Mouse (Mus musculus): ENCODE results near the gene Gm5426. TPM values are rescaled to one million over a fixed set of nuclear protein-coding genes. Genes with fewer than 3 reads are reported as not detected.
"Not testable (repeated sequence)": the region's sequence is repeated elsewhere in the genome, so short reads cannot be mapped to it uniquely, and the experiment has no call there.

The Gm5426 gene
- polyA plus RNA-seq (2015; fragmentation: Nextera tagmentation; extraction: Ambion mirVana) = not detected in 2 replicates

DNA sequence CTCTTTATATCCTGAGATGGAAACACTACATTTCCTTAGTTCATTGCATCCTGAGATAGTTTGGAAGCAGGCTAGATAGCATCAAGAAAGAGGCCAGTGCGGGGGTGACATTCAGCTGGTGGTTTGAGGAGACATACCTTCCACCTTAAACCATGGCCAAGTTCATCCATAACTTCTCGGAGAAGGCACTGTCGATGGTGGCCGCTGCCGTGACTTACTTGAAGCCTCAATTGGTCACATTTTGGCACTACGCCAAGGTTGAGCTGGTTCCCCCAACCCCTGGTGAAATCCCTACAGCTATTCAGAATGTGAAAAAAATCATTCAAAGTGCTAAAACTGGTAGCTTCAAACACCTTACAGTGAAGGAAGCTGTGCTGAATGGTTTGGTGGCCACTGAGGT lies at the start of gene Gm5426:
Gene Gm5426, plus strand, starts transcription at position 153 of the 400 bp plus-strand sequence.
- not testable (repeated sequence) for H3K4me3 ChIP-seq; H3K4me2 ChIP-seq; H3K27ac ChIP-seq; H3K27me3 ChIP-seq; ATAC-seq (ENCODE audit: borderline replicate concordance, extremely low read depth, low FRiP score, low TSS enrichment); H3K9me3 ChIP-seq; H3K36me3 ChIP-seq; H3K9ac ChIP-seq; H3K4me1 ChIP-seq
- WGBS = 88% methylated on average over 6 of the region's 6 CpGs

DNA sequence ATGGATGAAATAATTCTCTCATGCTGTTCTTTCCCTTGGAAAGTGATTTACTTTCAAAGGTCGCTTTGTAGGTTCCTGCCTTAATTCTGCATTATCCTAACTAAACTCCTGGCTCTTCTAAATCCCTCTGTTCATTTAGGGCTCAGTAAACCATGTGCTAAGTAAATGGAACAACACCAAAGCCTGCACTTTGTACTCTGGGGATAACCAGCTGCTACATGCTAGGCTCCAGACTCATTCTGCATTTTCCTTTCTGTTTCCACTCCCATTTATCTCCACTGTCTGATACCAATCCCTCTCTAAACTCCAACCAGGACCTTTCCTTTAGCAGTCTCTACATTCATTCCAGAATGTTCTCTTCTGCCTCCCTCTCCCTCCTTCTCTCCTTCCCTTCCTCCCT lies 46.7 kb upstream of the Gm5426 start:
- ATAC-seq (ENCODE audit: borderline replicate concordance, extremely low read depth, low FRiP score, low TSS enrichment) = no peak
- Histone ChIP-seq H3K4me3 (no peak overlapping the region), H3K27me3 (no peaks in the 10 kb centered on the region), H3K4me1 (no peaks in the 10 kb centered on the region), H3K9me3 (no peaks in the 10 kb centered on the region), H3K36me3 (no peaks in the 10 kb centered on the region), H3K9ac (no peak overlapping the region), H3K4me2 (no peak overlapping the region), H3K27ac (no peak overlapping the region)
- 79% methylated on average over 1 of the region's 1 CpGs for WGBS

DNA sequence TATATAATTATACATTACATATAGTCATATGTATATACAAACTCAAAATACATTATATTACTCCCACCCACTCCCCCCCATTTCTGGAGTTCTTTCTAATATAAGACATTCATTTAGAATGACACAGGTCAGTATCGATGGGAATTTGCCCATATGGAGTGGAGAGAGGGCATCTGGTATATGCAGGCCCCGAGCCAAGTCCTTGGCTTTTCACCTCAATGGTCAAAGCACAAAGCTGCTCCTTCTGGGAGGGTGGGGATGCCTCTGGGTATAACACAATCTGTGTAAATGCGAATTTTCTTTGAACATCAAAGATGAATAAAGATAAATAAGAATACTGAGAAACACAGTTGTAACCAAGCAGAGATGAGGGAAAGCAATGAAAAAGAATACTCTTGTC lies 46.0 kb upstream of the Gm5426 start:
- Histone ChIP-seq H3K9me3 (no peaks in the 10 kb centered on the region), H3K36me3 (no peaks in the 10 kb centered on the region), H3K4me1 (no peaks in the 10 kb centered on the region), H3K9ac (no peak overlapping the region), H3K4me2 (no peak overlapping the region), H3K27me3 (no peaks in the 10 kb centered on the region), H3K4me3 (no peak overlapping the region), H3K27ac (no peak overlapping the region)
- no peak for ATAC-seq (ENCODE audit: borderline replicate concordance, extremely low read depth, low FRiP score, low TSS enrichment)
- 80% methylated on average over 3 of the region's 3 CpGs for WGBS

DNA sequence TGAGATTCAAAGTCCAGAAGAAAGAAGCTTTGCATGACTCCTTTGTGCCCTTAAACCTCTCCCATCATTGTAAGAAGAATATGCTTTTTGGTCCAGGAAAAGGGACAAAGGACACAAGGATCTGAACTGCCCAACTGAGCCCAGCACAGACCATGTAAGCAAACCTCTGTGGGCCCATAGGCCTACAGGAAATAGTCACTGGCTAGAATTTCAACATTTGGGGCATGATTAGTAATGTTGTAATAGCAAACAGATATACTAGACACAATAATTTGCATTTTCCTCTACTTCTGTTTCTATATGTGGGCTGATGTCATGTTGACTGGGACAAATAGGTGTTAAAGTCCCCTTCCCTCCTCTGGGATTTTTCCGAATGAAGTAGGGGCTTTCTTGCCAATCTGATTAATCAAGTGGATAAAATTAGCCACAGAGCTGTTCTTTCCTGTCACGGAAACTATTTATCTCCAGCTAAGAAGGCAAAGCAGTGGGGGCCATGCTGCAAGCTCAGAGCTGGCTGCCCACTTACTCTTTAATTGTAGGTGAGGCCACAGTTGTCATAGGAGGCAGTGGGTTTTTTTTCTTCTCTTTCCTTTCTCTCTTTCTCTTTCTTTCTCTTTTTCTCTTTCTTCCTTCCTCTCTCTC lies 42.4 kb upstream of the Gm5426 start:
- Histone ChIP-seq H3K27me3 (no peaks in the 10 kb centered on the region), H3K9me3 (no peaks in the 10 kb centered on the region), H3K27ac (no peak overlapping the region), H3K4me2 (no peak overlapping the region), H3K4me1 (no peaks in the 10 kb centered on the region), H3K9ac (no peak overlapping the region), H3K36me3 (no peaks in the 10 kb centered on the region), H3K4me3 (no peak overlapping the region)
- 32% methylated on average over 2 of the region's 2 CpGs for WGBS
- no peak for ATAC-seq (ENCODE audit: borderline replicate concordance, extremely low read depth, low FRiP score, low TSS enrichment)

DNA sequence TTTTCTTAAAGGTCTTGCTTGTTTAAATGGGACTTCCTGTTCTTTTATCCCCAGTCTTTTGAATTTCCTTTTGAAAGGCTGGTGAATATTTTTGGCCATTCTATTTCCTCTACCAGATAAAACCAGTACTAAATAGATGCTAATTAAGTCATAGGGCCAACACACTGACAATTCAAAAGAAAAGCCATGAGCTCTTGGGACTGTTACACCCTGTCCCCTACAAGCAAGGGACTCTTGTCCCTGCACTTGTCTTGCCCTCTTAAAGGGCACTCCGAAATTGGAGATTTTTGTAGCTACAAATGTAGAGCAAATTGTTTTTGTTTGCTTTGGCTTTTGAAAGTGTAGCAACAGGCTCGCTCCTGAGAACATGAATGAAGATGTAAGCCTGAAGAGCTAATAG lies 41.8 kb upstream of the Gm5426 start:
- no peak overlapping the region for H3K4me3 ChIP-seq
- H3K4me1 ChIP-seq = no peaks in the 10 kb centered on the region
- 65% methylated on average over 2 of the region's 2 CpGs for WGBS
- H3K27me3 ChIP-seq = no peaks in the 10 kb centered on the region
- H3K27ac ChIP-seq = no peak overlapping the region
- H3K36me3 ChIP-seq = no peaks in the 10 kb centered on the region
- H3K4me2 ChIP-seq = no peak overlapping the region
- no peak for ATAC-seq (ENCODE audit: borderline replicate concordance, extremely low read depth, low FRiP score, low TSS enrichment)
- no peak overlapping the region for H3K9ac ChIP-seq
- no peaks in the 10 kb centered on the region for H3K9me3 ChIP-seq

DNA sequence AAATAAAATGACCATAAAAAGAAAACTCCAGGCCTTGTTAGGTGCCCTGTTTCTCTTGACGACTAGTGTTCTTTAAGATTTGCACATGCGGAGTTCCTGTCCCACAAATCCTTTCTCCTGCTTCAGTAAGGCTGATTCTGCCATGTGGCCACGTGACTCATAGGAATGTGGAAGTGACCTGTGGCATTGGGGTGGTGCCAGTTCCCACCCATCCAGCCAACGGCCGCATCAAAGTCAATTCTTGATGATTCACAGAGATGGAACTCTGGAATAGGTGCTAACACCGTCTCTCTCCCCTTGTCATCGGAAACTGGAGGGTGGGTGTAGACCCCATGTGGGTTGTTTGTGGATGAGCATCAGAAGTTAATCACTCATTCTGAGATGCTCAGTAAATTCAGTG lies 39.7 kb upstream of the Gm5426 start:
- H3K27ac ChIP-seq = no peak overlapping the region
- no peak for ATAC-seq (ENCODE audit: borderline replicate concordance, extremely low read depth, low FRiP score, low TSS enrichment)
- H3K4me1 ChIP-seq = no peaks in the 10 kb centered on the region
- no peak overlapping the region for H3K9ac ChIP-seq
- H3K4me2 ChIP-seq = no peak overlapping the region
- H3K36me3 ChIP-seq = no peaks in the 10 kb centered on the region
- 83% methylated on average over 7 of the region's 7 CpGs for WGBS
- H3K27me3 ChIP-seq = no peaks in the 10 kb centered on the region
- no peaks in the 10 kb centered on the region for H3K9me3 ChIP-seq
- H3K4me3 ChIP-seq = no peak overlapping the region

DNA sequence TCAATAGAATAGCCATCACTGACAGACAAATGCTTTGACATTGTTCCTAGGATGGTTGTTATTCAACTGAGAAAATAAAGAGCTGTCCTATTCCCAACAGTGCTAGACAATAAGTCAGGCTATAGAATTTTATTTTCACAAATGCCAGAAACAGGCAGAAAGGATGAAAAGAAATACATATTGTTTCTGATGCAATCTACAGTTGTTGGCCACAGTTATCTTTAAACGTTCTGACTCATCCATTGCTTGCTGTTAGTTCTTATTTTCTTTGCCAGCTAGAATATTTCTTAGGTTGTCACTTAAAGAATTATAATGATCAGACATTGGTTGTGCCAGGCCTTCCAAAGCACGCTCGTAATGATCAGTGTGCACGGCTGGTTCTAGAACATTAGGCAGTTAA lies 35.4 kb upstream of the Gm5426 start:
- Histone ChIP-seq H3K4me2 (no peak overlapping the region), H3K9me3 (no peaks in the 10 kb centered on the region), H3K27ac (no peak overlapping the region), H3K9ac (no peak overlapping the region), H3K27me3 (no peaks in the 10 kb centered on the region), H3K4me1 (no peaks in the 10 kb centered on the region), H3K36me3 (no peaks in the 10 kb centered on the region), H3K4me3 (no peak overlapping the region)
- no peak for ATAC-seq (ENCODE audit: borderline replicate concordance, extremely low read depth, low FRiP score, low TSS enrichment)
- 82% methylated on average over 4 of the region's 4 CpGs for WGBS

DNA sequence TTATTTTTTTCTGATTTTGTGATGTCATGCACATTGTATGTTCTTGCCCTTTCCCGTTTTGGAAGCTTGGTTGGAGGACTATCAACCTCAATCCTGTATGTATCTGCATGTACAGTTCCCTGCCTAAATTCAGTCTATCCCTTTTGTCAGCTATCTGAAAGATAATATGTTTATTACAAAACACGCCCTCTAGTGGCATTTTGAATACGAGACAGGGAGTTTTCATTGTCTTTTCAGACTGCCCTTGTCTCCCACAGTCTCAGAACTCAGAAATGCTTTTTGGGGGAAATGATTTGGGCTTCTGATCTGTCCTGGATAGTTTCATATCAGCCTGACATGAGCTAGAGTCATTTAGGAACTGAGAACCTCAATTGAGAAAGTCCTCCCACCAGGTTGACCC lies 32.2 kb upstream of the Gm5426 start:
- Histone ChIP-seq H3K4me3 (no peak overlapping the region), H3K4me2 (no peak overlapping the region), H3K9ac (no peak overlapping the region), H3K4me1 (no peaks in the 10 kb centered on the region), H3K27me3 (no peaks in the 10 kb centered on the region), H3K27ac (no peak overlapping the region), H3K9me3 (no peaks in the 10 kb centered on the region), H3K36me3 (no peaks in the 10 kb centered on the region)
- ATAC-seq (ENCODE audit: borderline replicate concordance, extremely low read depth, low FRiP score, low TSS enrichment) = no peak
- WGBS = 31% methylated on average over 3 of the region's 3 CpGs

DNA sequence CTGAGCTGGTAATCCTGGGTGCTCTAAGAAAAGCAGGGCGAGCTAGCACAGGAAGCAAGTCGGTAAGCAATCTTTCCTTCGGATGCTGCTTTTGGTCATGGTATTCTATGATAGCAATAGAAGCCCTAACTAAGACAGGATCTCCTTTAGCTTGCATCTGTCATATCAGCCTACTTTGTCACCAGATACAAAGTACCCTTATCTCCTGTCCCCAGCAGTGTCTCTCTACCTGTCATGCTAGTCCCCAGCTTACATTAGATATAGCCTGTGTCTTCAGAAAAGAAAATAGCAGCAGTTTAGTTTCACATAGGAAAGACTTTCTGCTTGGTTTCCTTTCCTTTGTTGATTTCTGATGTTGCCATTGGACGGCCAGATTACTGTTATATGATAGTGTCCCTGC lies 31.8 kb upstream of the Gm5426 start:
- no peak overlapping the region for H3K9ac ChIP-seq
- 82% methylated on average over 4 of the region's 4 CpGs for WGBS
- no peak overlapping the region for H3K27ac ChIP-seq
- H3K4me1 ChIP-seq = no peaks in the 10 kb centered on the region
- H3K36me3 ChIP-seq = no peaks in the 10 kb centered on the region
- no peak for ATAC-seq (ENCODE audit: borderline replicate concordance, extremely low read depth, low FRiP score, low TSS enrichment)
- no peak overlapping the region for H3K4me3 ChIP-seq
- H3K27me3 ChIP-seq = no peaks in the 10 kb centered on the region
- no peak overlapping the region for H3K4me2 ChIP-seq
- H3K9me3 ChIP-seq = no peaks in the 10 kb centered on the region

DNA sequence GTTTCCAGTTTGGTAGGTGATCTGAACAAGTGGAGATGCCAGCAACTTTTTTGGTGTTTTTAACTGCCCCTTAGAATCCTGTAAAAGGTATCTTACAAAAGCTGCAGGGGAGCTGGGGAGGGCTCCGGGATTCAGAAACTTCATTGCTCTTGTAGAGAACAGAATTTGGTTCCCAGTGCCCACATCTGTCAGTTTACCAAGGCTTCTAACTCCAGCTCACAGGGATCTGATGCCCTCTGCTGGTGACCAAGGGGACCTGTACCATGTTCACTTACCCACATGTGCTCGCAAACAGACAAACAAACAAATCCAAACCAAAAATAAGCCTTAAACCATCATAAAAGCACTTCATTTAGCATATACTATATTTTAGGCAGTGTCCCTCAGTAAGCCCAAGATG lies 31.3 kb upstream of the Gm5426 start:
- Histone ChIP-seq H3K9ac (no peak overlapping the region), H3K4me1 (no peaks in the 10 kb centered on the region), H3K4me2 (no peak overlapping the region), H3K27me3 (no peaks in the 10 kb centered on the region), H3K27ac (no peak overlapping the region), H3K9me3 (no peaks in the 10 kb centered on the region), H3K4me3 (no peak overlapping the region), H3K36me3 (no peaks in the 10 kb centered on the region)
- WGBS = 85% methylated on average over 2 of the region's 2 CpGs
- ATAC-seq (ENCODE audit: borderline replicate concordance, extremely low read depth, low FRiP score, low TSS enrichment) = no peak

DNA sequence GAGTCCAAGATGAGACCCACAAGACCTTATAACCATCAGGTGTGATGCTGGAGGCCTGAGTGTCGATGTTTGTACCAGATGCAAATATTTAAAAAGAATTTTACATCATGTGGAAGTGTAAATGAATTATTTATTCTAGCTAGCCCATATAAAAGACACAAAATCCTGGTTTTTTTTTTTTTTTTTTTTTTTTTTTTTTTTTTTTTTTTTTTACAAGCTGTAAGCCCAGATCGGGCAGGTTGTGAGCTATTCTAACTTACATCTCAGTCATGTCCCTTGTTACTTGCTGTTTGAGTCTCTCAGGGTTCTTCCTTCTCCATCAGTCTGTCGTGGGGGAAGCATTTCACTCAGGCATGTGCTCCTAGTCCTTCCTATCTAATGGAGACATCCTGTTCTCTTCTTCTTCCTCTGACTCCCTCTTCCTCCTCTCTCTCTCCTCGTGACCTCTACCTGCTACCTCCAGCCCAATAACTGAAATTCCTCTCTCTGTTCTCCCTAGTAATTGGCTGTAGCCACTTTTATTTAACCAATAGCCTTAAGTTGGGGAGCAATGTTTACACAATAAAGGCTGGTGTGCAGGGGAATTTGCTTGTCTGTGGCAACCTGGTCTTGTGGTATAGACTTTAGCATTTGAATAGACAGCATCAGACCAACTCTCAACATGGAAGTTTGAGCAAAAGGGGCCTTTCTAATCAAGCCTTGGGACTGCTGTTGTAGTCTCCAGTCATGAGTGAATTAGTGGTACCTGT lies 29.3 kb upstream of the Gm5426 start:
- WGBS = 56% methylated on average over 4 of the region's 4 CpGs

DNA sequence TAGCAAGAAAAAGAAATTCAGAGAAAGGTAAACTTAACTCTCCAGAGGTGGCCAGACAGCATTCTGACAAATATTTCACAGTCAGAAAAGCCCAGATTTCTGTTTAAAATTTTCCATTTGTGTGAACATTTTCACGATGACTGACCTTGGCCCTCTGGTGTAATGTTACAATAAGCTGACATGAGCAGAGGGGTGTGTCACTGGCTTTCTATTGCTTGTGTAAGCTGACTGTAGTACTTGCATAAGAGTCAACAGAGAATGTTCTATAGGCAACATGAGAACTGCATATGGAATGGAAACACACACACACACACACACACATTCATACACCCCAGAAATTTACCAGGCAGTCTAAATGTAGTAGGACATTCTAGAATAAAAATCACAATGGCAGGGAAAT lies 28.6 kb upstream of the Gm5426 start:
- WGBS = 17% methylated on average over 1 of the region's 1 CpGs

More for the DNA sequence above, 29.3 kb upstream of the Gm5426 start:
- no peaks in the 10 kb centered on the region for H3K4me1 ChIP-seq
- no peaks in the 10 kb centered on the region for H3K9me3 ChIP-seq
- ATAC-seq (ENCODE audit: borderline replicate concordance, extremely low read depth, low FRiP score, low TSS enrichment) = no peak
- no peaks in the 10 kb centered on the region for H3K36me3 ChIP-seq
- H3K4me3 ChIP-seq = no peak overlapping the region
- H3K9ac ChIP-seq = no peak overlapping the region
- H3K4me2 ChIP-seq = no peak overlapping the region
- no peaks in the 10 kb centered on the region for H3K27me3 ChIP-seq
- no peak overlapping the region for H3K27ac ChIP-seq

More for the DNA sequence above, 28.6 kb upstream of the Gm5426 start:
- Histone ChIP-seq H3K4me2 (no peak overlapping the region), H3K4me1 (no peaks in the 10 kb centered on the region), H3K27ac (no peak overlapping the region), H3K9me3 (no peaks in the 10 kb centered on the region), H3K9ac (no peak overlapping the region), H3K4me3 (no peak overlapping the region), H3K36me3 (no peaks in the 10 kb centered on the region), H3K27me3 (no peaks in the 10 kb centered on the region)
- ATAC-seq (ENCODE audit: borderline replicate concordance, extremely low read depth, low FRiP score, low TSS enrichment) = no peak

Measured in lung, embryonic 15.5 days (tissue).